Mouse (Mus musculus): ENCODE measurements around the gene Tmem38a.

GRCm38 (mm10) chr8:72584390-72584789 is 12.5 kb downstream of the Tmem38a start:
- no peak for TF ChIP-seq CTCF (IDR thresholded peaks at IDR 0.05; ENCODE audit: borderline replicate concordance, insufficient read depth, low read depth, low read length)
- no peak for TF ChIP-seq POLR2A (IDR thresholded peaks at IDR 0.05; ENCODE audit: borderline replicate concordance, insufficient read depth, low read length)

Data from cerebellum, adult 2 months (tissue).